Mouse (Mus musculus): ENCODE measurements around the gene Ube2g1.

The Ube2g1 gene

GRCm38 (mm10) chr11:72606694-72607407 lies at the start of gene Ube2g1:
Gene Ube2g1 (plus strand): TSS chr11:72607283.
- peak; percentile 97 for DNase-seq (ENCODE audit: low spot score)

GRCm38 (mm10) chr11:72558155-72558554 lies 48.9 kb upstream of the Ube2g1 start:
- DNase-seq (ENCODE audit: low spot score), result no peak

GRCm38 (mm10) chr11:72560661-72561060 lies 46.4 kb upstream of the Ube2g1 start:
- DNase-seq (ENCODE audit: low spot score), result no peak

GRCm38 (mm10) chr11:72564232-72564807 lies 42.8 kb upstream of the Ube2g1 start:
- peak; percentile 85 for DNase-seq (ENCODE audit: low spot score)

GRCm38 (mm10) chr11:72566304-72566703 lies 40.8 kb upstream of the Ube2g1 start:
- no peak for DNase-seq (ENCODE audit: low spot score)

GRCm38 (mm10) chr11:72566816-72567338 lies 40.2 kb upstream of the Ube2g1 start:
- no peak for DNase-seq (ENCODE audit: low spot score)

- DNase-seq (ENCODE audit: low spot score), result no peak
Measured at GRCm38 (mm10) chr11:72569051-72569450, 38.0 kb upstream of the Ube2g1 start.

- peak; percentile 6 for DNase-seq (ENCODE audit: low spot score)
Measured at GRCm38 (mm10) chr11:72569671-72570318, 37.3 kb upstream of the Ube2g1 start.

GRCm38 (mm10) chr11:72570319-72570979 lies 36.6 kb upstream of the Ube2g1 start:
- peak; percentile 95 for DNase-seq (ENCODE audit: low spot score)

- DNase-seq (ENCODE audit: low spot score), result peak; percentile 56
Measured at GRCm38 (mm10) chr11:72573819-72574218, 33.3 kb upstream of the Ube2g1 start.

- no peak for DNase-seq (ENCODE audit: low spot score)
Measured at GRCm38 (mm10) chr11:72576111-72576465, 31.0 kb upstream of the Ube2g1 start.

GRCm38 (mm10) chr11:72576466-72577351 lies 30.4 kb upstream of the Ube2g1 start:
- peak; percentile 46 for DNase-seq (ENCODE audit: low spot score)

GRCm38 (mm10) chr11:72578471-72578870 lies 28.6 kb upstream of the Ube2g1 start:
- DNase-seq (ENCODE audit: low spot score), result peak; percentile 11

- no peak for DNase-seq (ENCODE audit: low spot score)
Measured at GRCm38 (mm10) chr11:72581609-72582447, 25.3 kb upstream of the Ube2g1 start.

- peak; percentile 10 for DNase-seq (ENCODE audit: low spot score)
Measured at GRCm38 (mm10) chr11:72582448-72582705, 24.7 kb upstream of the Ube2g1 start.

GRCm38 (mm10) chr11:72583092-72583491 lies 24.0 kb upstream of the Ube2g1 start:
- no peak for DNase-seq (ENCODE audit: low spot score)

- DNase-seq (ENCODE audit: low spot score), result no peak
Measured at GRCm38 (mm10) chr11:72586570-72586969, 20.5 kb upstream of the Ube2g1 start.

GRCm38 (mm10) chr11:72587537-72588233 lies 19.4 kb upstream of the Ube2g1 start:
- DNase-seq (ENCODE audit: low spot score), result no peak

- no peak for DNase-seq (ENCODE audit: low spot score)
Measured at GRCm38 (mm10) chr11:72595010-72595737, 11.9 kb upstream of the Ube2g1 start.

GRCm38 (mm10) chr11:72597780-72598179 lies 9.3 kb upstream of the Ube2g1 start:
- no peak for DNase-seq (ENCODE audit: low spot score)
